Mouse (Mus musculus): Measurements from ENCODE around the gene Abhd17a. TPM values are rescaled to one million over a fixed set of nuclear protein-coding genes. Genes with fewer than 3 reads are reported as not detected.

Abhd17a gene
- total RNA-seq, 1 experiment from 2014 or later: 97.7 TPM

GRCm38 (mm10) chr10:80548428-80549006 is 41.6 kb downstream of the Abhd17a start:
- peak; percentile 95 for DNase-seq

DNA sequence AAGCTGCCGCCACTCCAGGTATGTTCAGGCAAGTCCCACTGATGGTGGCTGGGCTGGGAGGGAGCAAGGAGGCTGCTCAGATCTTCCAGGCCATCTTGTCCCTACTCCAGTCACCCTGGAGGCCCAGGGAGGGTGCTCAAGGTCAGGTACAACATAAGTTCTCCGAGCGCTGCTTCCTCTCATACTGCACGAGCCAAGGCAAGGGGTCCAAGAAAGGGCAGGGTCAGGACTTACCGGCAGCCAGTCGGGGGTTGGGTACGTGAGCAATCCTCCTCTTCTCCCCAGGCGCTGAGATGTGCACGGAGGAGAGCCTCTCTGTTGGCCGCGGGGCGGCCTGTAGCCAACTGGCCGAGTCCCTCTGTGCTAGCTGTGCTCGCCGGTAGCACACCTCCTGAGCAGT is 42.6 kb downstream of the Abhd17a start:
- peak; percentile 50 for DNase-seq

DNA sequence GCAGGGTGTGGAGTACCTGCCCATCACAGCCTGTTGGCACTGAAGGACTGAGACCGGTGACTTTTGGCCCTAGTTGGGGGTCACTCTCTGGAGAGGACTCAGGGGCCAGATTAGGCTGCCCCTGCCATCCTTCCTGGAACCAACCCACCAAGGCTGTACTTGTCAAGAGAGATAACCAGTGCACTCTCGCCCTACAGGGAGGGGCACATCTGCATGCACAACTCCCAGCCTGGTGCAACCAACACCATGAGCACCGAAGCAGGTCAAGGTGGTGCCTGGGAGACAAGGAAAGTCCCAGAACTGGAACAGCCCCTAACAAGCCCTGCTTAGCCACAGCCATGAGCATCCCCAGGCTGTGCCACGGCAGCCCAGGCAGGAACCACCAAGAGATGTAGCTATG is 43.2 kb downstream of the Abhd17a start:
- peak; percentile 18 for DNase-seq

- peak; percentile 49 for DNase-seq
These were observed 44.6 kb downstream of the Abhd17a start for GRCm38 (mm10) chr10:80545590-80545989.

DNA sequence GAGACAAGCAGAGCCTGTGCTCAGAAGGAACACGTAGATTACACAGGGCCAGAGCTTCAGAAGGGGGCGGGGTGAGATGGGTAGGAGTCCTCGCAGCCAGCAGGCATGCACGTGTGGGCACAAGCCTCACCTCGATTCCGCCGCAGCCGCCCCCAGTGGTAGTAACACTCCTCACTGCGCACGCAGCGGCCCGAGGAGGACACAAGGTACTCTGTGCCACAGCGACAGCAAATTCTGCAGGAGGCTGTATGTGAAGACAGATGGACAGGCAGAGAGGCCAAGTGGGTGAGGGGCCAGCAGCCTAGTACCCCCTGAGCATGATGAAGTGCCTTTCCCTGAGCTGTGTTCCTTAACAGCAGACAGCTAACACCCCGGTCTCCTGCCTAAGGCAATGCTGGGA is 46.3 kb downstream of the Abhd17a start:
- no peak for DNase-seq

GRCm38 (mm10) chr10:80539493-80539892 is 50.6 kb downstream of the Abhd17a start:
- DNase-seq: peak; percentile 63

DNA sequence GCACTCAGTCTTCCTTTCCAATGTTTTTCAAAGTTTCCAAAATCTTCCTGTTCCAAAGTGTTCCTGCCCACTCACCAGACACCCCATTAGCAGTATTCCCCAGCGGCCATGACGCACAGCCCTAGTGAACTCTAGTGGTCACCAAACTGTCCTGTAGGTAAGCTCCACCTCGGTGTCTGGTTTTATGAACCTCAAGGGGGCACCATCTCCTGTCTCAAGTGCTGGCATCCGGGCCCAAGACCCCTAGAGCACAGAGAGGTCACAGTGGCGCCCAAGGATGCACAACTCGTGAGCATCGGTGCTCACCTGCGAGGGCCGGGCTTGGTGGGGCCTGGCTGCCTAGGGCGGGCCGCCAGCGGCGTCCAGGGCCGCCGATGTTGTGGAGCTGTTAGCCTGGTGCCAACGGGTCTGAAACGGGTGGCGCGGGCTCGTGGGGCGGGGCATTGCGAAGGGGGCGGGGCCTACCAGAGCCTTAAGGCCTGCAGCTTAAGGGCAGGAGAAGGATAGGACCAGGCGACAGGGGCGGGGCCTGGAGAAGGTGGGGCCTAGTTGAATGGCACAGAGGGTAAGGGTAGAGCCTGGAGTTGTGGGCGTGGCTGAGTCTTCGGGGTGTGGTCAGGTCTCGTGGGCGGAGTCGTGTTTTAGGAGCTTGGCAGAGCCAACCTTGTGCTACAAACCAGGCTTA is 51.3 kb downstream of the Abhd17a start, which contains the start of gene Atp8b3:
Gene Atp8b3 (minus strand): TSS at position 415 of the 685 bp plus-strand sequence.
- peak; percentile 97 for DNase-seq

GRCm38 (mm10) chr10:80538180-80538579 is 52.0 kb downstream of the Abhd17a start:
- DNase-seq: peak; percentile 72

DNA sequence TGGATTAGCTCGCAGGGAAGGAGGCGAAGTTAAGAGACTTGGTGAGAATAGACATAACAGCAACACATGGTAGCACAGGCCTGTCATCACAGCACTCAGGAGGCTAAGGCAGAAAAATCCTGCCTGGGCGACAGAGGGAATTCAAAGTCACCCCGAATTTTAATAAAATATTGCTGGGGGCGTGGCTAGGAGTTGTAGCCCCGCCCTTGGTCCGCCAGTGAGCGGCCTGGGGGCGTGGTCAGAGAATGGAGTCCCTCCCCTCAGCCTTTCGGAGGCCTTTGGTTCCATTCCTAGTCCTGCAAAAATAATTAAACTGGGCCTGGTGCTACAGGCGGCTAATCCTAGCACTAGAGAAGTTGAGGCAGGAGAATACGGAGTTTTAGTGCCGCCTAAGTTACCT is 54.4 kb downstream of the Abhd17a start:
- no peak for DNase-seq

- no peak for DNase-seq
These were observed 55.1 kb downstream of the Abhd17a start for GRCm38 (mm10) chr10:80535071-80535470.

DNA sequence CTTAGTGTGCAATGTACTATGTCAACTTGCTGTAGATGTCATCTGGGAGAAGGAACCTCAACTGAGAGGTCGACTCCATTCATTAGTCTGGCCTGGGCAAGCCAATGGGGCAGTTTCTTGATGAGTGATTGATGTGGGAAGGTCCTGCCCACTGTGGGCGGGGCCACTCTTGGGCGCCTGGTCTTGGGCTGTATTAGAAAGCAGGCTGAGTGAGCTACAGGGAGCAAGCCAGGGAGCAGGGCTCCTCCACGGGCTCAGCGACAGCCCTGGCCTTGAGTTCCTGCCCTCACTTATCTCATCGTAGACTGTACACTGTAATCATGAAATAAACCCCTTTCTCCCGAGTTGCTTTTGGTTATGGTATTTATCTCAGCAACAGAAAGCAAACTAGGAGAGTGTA is 56.4 kb downstream of the Abhd17a start:
- DNase-seq: peak; percentile 77

Small RNA genes lying within 50 kb of the gene (microRNA-seq; reads per million reads assigned to microRNA genes)
- 0.76 to 2.1 reads per million in 2 experiments for gene Mir6912

Other genes with a start within 250 kb of the Abhd17a start
- gene Adamtsl5, start 241.9 kb downstream of the Abhd17a start, total RNA-seq (2021): 8.4 and 10.9 TPM in 2 replicates
- 0.30 and 0.44 TPM in 2 replicates for gene Plk5, start 233.9 kb downstream of the Abhd17a start, total RNA-seq (2021)
- gene Mex3d, start 202.7 kb downstream of the Abhd17a start, total RNA-seq (2021): 21.8 and 22.8 TPM in 2 replicates
- 106 and 116 TPM in 2 replicates for gene Mbd3, start 190.8 kb downstream of the Abhd17a start, total RNA-seq (2021)
- 1,202 and 1,279 TPM in 2 replicates for gene Uqcr11, start 183.5 kb downstream of the Abhd17a start, total RNA-seq (2021)
- gene Tcf3, start 156.7 kb downstream of the Abhd17a start, total RNA-seq (2021): 54.4 and 61.8 TPM in 2 replicates
- not detected in 2 replicates for gene Onecut3, start 95.5 kb downstream of the Abhd17a start, total RNA-seq (2021)
- 0.19 TPM in 2 replicates for gene Atp8b3, start 51.2 kb downstream of the Abhd17a start, total RNA-seq (2021)
- 40.9 and 46.4 TPM in 2 replicates for gene Rexo1, start 28.8 kb downstream of the Abhd17a start, total RNA-seq (2021)
- gene Klf16, start 13.0 kb downstream of the Abhd17a start, total RNA-seq (2021): 10.1 and 11.6 TPM in 2 replicates
- 44.2 and 50.5 TPM in 2 replicates for gene Scamp4, start 12.5 kb upstream of the Abhd17a start, total RNA-seq (2021)
- gene Adat3, start 12.5 kb upstream of the Abhd17a start, total RNA-seq (2021): 3.1 and 4.9 TPM in 2 replicates
- 1.6 and 2.5 TPM in 2 replicates for gene Gm49322, start 15.7 kb upstream of the Abhd17a start, total RNA-seq (2021)
- 105 and 108 TPM in 2 replicates for gene Csnk1g2, start 32.5 kb upstream of the Abhd17a start, total RNA-seq (2021)
- gene Btbd2, start 66.7 kb upstream of the Abhd17a start, total RNA-seq (2021): 53.5 and 58.0 TPM in 2 replicates
- gene Mknk2, start 87.8 kb upstream of the Abhd17a start, total RNA-seq (2021): 224 and 226 TPM in 2 replicates
- gene Mob3a, start 111.6 kb upstream of the Abhd17a start, total RNA-seq (2021): 12.8 and 24.1 TPM in 2 replicates
- 12.1 and 12.6 TPM in 2 replicates for gene Izumo4, start 111.8 kb upstream of the Abhd17a start, total RNA-seq (2021)
- 80.3 and 85.6 TPM in 2 replicates for gene Ap3d1, start 151.9 kb upstream of the Abhd17a start, total RNA-seq (2021)
- 82.3 and 90.7 TPM in 2 replicates for gene Dot1l, start 164.9 kb upstream of the Abhd17a start, total RNA-seq (2021)
- 47.6 and 52.2 TPM in 2 replicates for gene Sf3a2, start 207.9 kb upstream of the Abhd17a start, total RNA-seq (2021)
- gene Plekhj1, start 208.3 kb upstream of the Abhd17a start, total RNA-seq (2021): 59.5 and 71.1 TPM in 2 replicates
- gene Amh, start 214.9 kb upstream of the Abhd17a start, total RNA-seq (2021): 0.74 and 0.94 TPM in 2 replicates
- 2.8 and 3.1 TPM in 2 replicates for gene Jsrp1, start 223.2 kb upstream of the Abhd17a start, total RNA-seq (2021)
- 734 and 741 TPM in 2 replicates for gene Oaz1, start 236.3 kb upstream of the Abhd17a start, total RNA-seq (2021)

All from adrenal gland, postnatal 14 days (tissue).